Mouse (Mus musculus): Measurements from ENCODE around the gene Slc47a2. TPM values are rescaled to one million over a fixed set of nuclear protein-coding genes. Genes with fewer than 3 reads are reported as not detected.

Slc47a2 gene
- total RNA-seq, 2 experiments from 2014 or later: not detected

Other genes starting within 250 kb of the Slc47a2 start
- gene Tnfrsf13b, start 216.1 kb downstream of the Slc47a2 start, total RNA-seq (2021): under 1 TPM; 0.29 to 0.37 TPM
- 10 to 100 TPM; 18.3 to 23.8 TPM for gene Usp22, start 167.8 kb downstream of the Slc47a2 start, total RNA-seq (2021)
- under 1 TPM in 1 of 2 experiments, not detected in 1; 0.23 TPM for gene Aldh3a1, start 135.3 kb downstream of the Slc47a2 start, total RNA-seq (2021)
- 10 to 100 TPM; 16.7 to 18.3 TPM for gene Aldh3a2, start 75.4 kb downstream of the Slc47a2 start, total RNA-seq (2021)
- 1 to 10 TPM; 5.9 to 7.7 TPM for gene Slc47a1, start 35.5 kb upstream of the Slc47a2 start, total RNA-seq (2021)
- 1 to 10 TPM in 1 of 2 experiments, under 1 TPM in 1; 0.86 to 1.1 TPM for gene Rnf112, start 111.3 kb upstream of the Slc47a2 start, total RNA-seq (2021)
- 100 to 1,000 TPM; 142 to 192 TPM for gene Mfap4, start 142.6 kb upstream of the Slc47a2 start, total RNA-seq (2021)
- 1 to 10 TPM; 5.9 TPM for gene Mapk7, start 151.5 kb upstream of the Slc47a2 start, total RNA-seq (2021)
- gene B9d1, start 162.3 kb upstream of the Slc47a2 start, total RNA-seq (2021): 1 to 10 TPM; 7.6 to 7.9 TPM
- 10 to 100 TPM; 19.4 to 24.8 TPM for gene Epn2, start 236.8 kb upstream of the Slc47a2 start, total RNA-seq (2021)

Data from gastrocnemius, postnatal 14 days (tissue).